Mouse (Mus musculus) thymus, adult 2 months (tissue): ENCODE measurements around the gene Pclaf. TPM values are rescaled to one million over a fixed set of nuclear protein-coding genes. Genes with fewer than 3 reads are reported as not detected.

ENCODE experiments used
- DNase-seq: peaks from one replicate; pipeline ENCODE4 v3.0.0; 2021
- H3K27ac ChIP-seq: fragments of 200-500 bp; 2 replicates; pipeline ENCODE4 v1.5.1; 2012; ENCODE audit warnings: low read length, control low read depth; ENCODE audit not compliant: control insufficient read depth, insufficient read depth
- H3K27me3 ChIP-seq: fragments of 200-500 bp; 2 replicates; pipeline ENCODE4 v1.6.1; 2012; ENCODE audit warnings: mild to moderate bottlenecking, low read length, moderate library complexity, mixed read lengths; ENCODE audit not compliant: control insufficient read depth, insufficient read depth
- H3K36me3 ChIP-seq: fragments of 200-500 bp; 2 replicates; pipeline ENCODE4 v1.6.1; 2012; ENCODE audit warnings: mild to moderate bottlenecking, low read length, moderate library complexity; ENCODE audit not compliant: control insufficient read depth, insufficient read depth
- H3K4me1 ChIP-seq: fragments of 200-500 bp; replicated peaks from 2 replicates; pipeline ENCODE4 v1.6.1; 2012; ENCODE audit warnings: low read length; ENCODE audit not compliant: control insufficient read depth, insufficient read depth
- H3K4me3 ChIP-seq: fragments of 200-500 bp; 2 replicates; pipeline ENCODE4 v1.5.1; 2012; ENCODE audit warnings: mild to moderate bottlenecking, low read length, control low read depth, moderate library complexity; ENCODE audit not compliant: control insufficient read depth, insufficient read depth
- CTCF ChIP-seq: fragments of 200-500 bp; IDR thresholded peaks from 2 replicates; pipeline ENCODE4 v1.5.1; 2012; ENCODE audit warnings: mild to moderate bottlenecking, control low read depth, low read length, moderate library complexity, borderline replicate concordance; ENCODE audit not compliant: control insufficient read depth, poor library complexity, insufficient read depth; ENCODE audit errors: extremely low read depth
- POLR2A ChIP-seq: fragments of 200-500 bp; IDR thresholded peaks from 2 replicates; pipeline ENCODE4 v1.6.1; 2012; ENCODE audit warnings: mild to moderate bottlenecking, low read length, control low read depth, moderate library complexity; ENCODE audit not compliant: control insufficient read depth, poor library complexity, insufficient read depth; ENCODE audit errors: extremely low read depth
- WGBS: fragments of 180-500 bp; shearing (Covaris S2); methylation state at CpG from one replicate; pipeline ENCODE4 v1.1.7; 2018; 5-methylcytosine and 5-hydroxymethylcytosine counted together
- polyA plus RNA-seq: library from polyadenylated mRNA; depleted of rRNA; stranded (reverse); fragments of >200 nt; gene quantifications from 2 replicates; pipeline ENCODE4 v1.2.3, GENCODE M21; 2012; rRNA removed

The Pclaf gene
- polyA plus RNA-seq, 1 experiment: 51.8 TPM

DNA sequence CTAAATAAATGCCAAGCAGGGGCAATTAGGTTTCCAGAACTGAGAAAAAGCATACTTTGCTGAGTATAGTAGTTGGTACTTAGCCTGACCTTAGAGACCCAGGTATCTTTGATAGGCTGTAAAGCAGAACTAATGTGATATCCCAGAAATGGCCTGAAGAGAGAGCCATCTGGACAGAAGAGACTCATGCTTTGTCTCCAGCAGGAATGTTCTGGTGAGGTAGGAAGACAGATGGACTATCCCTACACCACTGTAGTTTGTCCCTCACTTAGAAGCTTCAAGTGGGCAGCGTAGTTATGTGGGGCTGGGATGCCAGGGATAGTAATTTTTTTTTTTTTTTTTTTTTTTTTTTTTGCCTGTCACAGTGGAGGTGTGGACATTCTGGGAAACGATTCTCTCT, 23.9 kb downstream of the Pclaf start:
- no peak overlapping the region for H3K4me3 ChIP-seq
- no peak for TF ChIP-seq POLR2A
- TF ChIP-seq CTCF: no peak
- 98% methylated on average over 2 of the region's 2 CpGs for WGBS

GRCm38 (mm10) chr9:65917015-65917414, 27.0 kb downstream of the Pclaf start:
- no peaks in the 10 kb centered on the region for H3K36me3 ChIP-seq
- no peak overlapping the region for H3K27ac ChIP-seq
- no peak overlapping the region for H3K4me3 ChIP-seq
- H3K4me1 ChIP-seq: no peaks in the 10 kb centered on the region
- TF ChIP-seq POLR2A: no peak
- no peak for TF ChIP-seq CTCF
- 86% methylated on average over 1 of the region's 1 CpGs for WGBS
- no peaks in the 10 kb centered on the region for H3K27me3 ChIP-seq
- no peak for DNase-seq

More for the DNA sequence above, 23.9 kb downstream of the Pclaf start:
- no peaks in the 10 kb centered on the region for H3K36me3 ChIP-seq
- no peaks in the 10 kb centered on the region for H3K27me3 ChIP-seq
- no peak for DNase-seq
- H3K4me1 ChIP-seq: 0 out of 2 replicates have a peak, but pooled peaks cover 3% of the 10 kb centered on the region
- no peak overlapping the region for H3K27ac ChIP-seq

- no peaks in the 10 kb centered on the region for H3K36me3 ChIP-seq
- H3K27ac ChIP-seq: no peak overlapping the region
- H3K4me3 ChIP-seq: no peak overlapping the region
- DNase-seq: no peak
- H3K27me3 ChIP-seq: no peaks in the 10 kb centered on the region
- H3K4me1 ChIP-seq: no peaks in the 10 kb centered on the region
- TF ChIP-seq CTCF: no peak
- no peak for TF ChIP-seq POLR2A
Measured at GRCm38 (mm10) chr9:65928456-65928855, 38.4 kb downstream of the Pclaf start.

- H3K27ac ChIP-seq: no peak overlapping the region
- no peaks in the 10 kb centered on the region for H3K36me3 ChIP-seq
- DNase-seq: no peak
- H3K4me1 ChIP-seq: no peaks in the 10 kb centered on the region
- H3K4me3 ChIP-seq: no peak overlapping the region
- TF ChIP-seq CTCF: no peak
- no peak for TF ChIP-seq POLR2A
- no peaks in the 10 kb centered on the region for H3K27me3 ChIP-seq
Measured at GRCm38 (mm10) chr9:65929826-65930225, 39.8 kb downstream of the Pclaf start.

DNA sequence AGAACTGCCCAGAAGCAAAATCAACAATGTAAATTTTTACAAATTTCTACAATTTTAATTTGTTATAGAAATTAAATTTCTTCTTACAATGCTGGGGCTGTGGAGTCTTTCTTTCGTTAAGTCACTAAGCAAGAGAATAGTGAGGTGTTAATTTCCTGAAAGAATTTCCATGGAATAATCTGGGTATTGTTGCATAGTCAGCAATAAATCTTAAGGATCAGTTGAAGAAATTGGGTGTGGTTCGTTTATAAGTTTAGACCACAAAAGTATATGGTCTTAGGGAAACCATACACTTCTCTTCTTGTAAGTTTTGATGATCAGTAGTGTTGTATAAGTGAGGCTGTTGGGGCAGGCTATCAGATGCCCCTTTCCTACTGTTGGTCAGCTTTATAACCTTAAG, 47.5 kb downstream of the Pclaf start:
- Histone ChIP-seq H3K4me1 (no peaks in the 10 kb centered on the region), H3K4me3 (no peak overlapping the region), H3K27me3 (no peaks in the 10 kb centered on the region), H3K27ac (no peak overlapping the region), H3K36me3 (no peaks in the 10 kb centered on the region)
- DNase-seq: no peak
- 90% methylated on average over 2 of the region's 2 CpGs for WGBS
- TF ChIP-seq POLR2A: no peak
- TF ChIP-seq CTCF: no peak

DNA sequence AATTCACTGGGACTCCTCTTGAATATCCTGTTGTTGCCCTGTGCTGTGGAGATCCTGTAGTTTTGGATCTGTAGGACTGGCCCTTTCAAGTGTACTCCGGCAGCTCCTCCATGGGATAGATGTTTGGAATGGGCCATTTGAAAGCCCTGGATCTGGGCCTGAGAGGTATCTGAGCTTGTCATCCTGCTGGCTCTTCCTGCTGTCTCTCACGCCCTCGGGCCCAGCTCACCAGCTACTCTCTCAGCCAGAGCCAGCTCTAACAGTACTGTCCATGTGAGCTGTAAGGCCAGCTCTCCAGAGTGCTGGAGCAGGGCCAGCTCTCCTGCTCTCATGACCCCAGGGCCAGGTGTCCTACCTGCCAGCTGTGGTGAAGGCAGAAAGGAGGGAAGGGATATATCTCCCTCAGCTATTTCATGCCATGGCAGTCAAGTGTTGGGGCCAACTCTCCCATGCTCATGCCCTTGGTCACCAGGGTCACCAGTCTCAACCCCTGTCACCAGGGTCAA, 61.1 kb downstream of the Pclaf start:
- H3K27me3 ChIP-seq: no peaks in the 10 kb centered on the region

More for the DNA sequence above, 61.1 kb downstream of the Pclaf start:
- no peak overlapping the region for H3K27ac ChIP-seq
- H3K4me3 ChIP-seq: no peak overlapping the region
- H3K4me1 ChIP-seq: no peaks in the 10 kb centered on the region
- no peak for DNase-seq
- no peaks in the 10 kb centered on the region for H3K36me3 ChIP-seq
- WGBS: 90% methylated on average over 3 of the region's 3 CpGs
- TF ChIP-seq CTCF (no peak), POLR2A (no peak)

Other genes with a start within 250 kb of the Pclaf start
- 58.6 and 68.1 TPM in 2 replicates for gene Oaz2, start 222.2 kb upstream of the Pclaf start, polyA plus RNA-seq
- gene Zfp609, start 62.7 kb upstream of the Pclaf start, polyA plus RNA-seq: 8.0 and 10.8 TPM in 2 replicates
- 10.8 and 12.6 TPM in 2 replicates for gene Trip4, start 18.6 kb downstream of the Pclaf start, polyA plus RNA-seq
- gene Csnk1g1, start 18.7 kb downstream of the Pclaf start, polyA plus RNA-seq: 12.4 and 12.9 TPM in 2 replicates
- 144 and 154 TPM in 2 replicates for gene Ppib, start 170.0 kb downstream of the Pclaf start, polyA plus RNA-seq
- gene Snx22, start 179.5 kb downstream of the Pclaf start, polyA plus RNA-seq: 5.8 and 9.2 TPM in 2 replicates
- 55.3 and 59.1 TPM in 2 replicates for gene Snx1, start 236.3 kb downstream of the Pclaf start, polyA plus RNA-seq
- gene Ciao2a, start 236.4 kb downstream of the Pclaf start, polyA plus RNA-seq: 16.4 and 16.9 TPM in 2 replicates